Mouse (Mus musculus): Measurements from ENCODE around the gene Fkbp8.

- no peak for TF ChIP-seq CTCF (conservative IDR thresholded peaks at IDR 0.05 in 1 of 2, IDR thresholded peaks at IDR 0.05 in 1 of 2; ENCODE audit: low read depth in 2 of 2, low read length in 2 of 2)
- no peak for TF ChIP-seq ELF1 (IDR thresholded peaks at IDR 0.05; ENCODE audit: low read depth, low read length)
- no peak for TF ChIP-seq MYC (IDR thresholded peaks at IDR 0.05; ENCODE audit: low read depth, low read length)
- no peak for TF ChIP-seq E2F4 (IDR thresholded peaks at IDR 0.05; ENCODE audit: insufficient replicate concordance, low read depth, low read length)
- TF ChIP-seq RAD21 (IDR thresholded peaks at IDR 0.05; ENCODE audit: low read depth, low read length): no peak
Observed at GRCm38 (mm10) chr8:70574302-70574701, 46.8 kb downstream of the Fkbp8 start.
